Mouse (Mus musculus) MEL (cell line): ENCODE measurements around the gene Lmod3. TPM values are rescaled to one million over a fixed set of nuclear protein-coding genes. Genes with fewer than 3 reads are reported as not detected.

Experiments used
- DNase-seq: peaks from one replicate; pipeline ENCODE4 v3.0.0; 2011; ENCODE audit warnings: low read depth, low spot score
- H3K27ac ChIP-seq: 2 replicates; pipeline ENCODE4 v1.5.1; 2012; ENCODE audit warnings: low read depth, mild to moderate bottlenecking, control low read depth, low read length, moderate library complexity; ENCODE audit not compliant: control insufficient read depth
- H3K27me3 ChIP-seq, 2 experiments: fragments of 150-350 bp in 1 of 2; sonication (generic) in 1 of 2; 2 replicates each; pipeline ENCODE4 v1.6.1; 2012; ENCODE audit warnings: low read length in 2 of 2, mild to moderate bottlenecking in 2 of 2, improper control_type of control experiment in 1 of 2, moderate library complexity in 1 of 2; ENCODE audit not compliant: insufficient read depth in 2 of 2, control insufficient read depth in 1 of 2
- H3K36me3 ChIP-seq, 2 experiments: 2 replicates each; pipeline ENCODE4 v1.6.1; 2012 to 2014; ENCODE audit warnings: low read length in 2 of 2, improper control_type of control experiment in 1 of 2, inconsistent platforms in 1 of 2, mild to moderate bottlenecking in 1 of 2; ENCODE audit not compliant: insufficient read depth in 2 of 2, control insufficient read depth in 1 of 2
- H3K4me1 ChIP-seq, 2 experiments: fragments of 150-350 bp in 1 of 2; sonication (generic) in 1 of 2; 2 replicates each; pipeline ENCODE4 v1.6.1; 2012; ENCODE audit warnings: low read length in 2 of 2, improper control_type of control experiment in 1 of 2, mild to moderate bottlenecking in 1 of 2; ENCODE audit not compliant: insufficient read depth in 2 of 2, control insufficient read depth in 1 of 2
- H3K4me3 ChIP-seq, 2 experiments: fragments of 150-350 bp in 1 of 2; sonication (generic) in 1 of 2; 2 replicates each; pipeline ENCODE4 v1.5.1; 2012; ENCODE audit warnings: low read depth in 2 of 2, low read length in 2 of 2, mild to moderate bottlenecking in 2 of 2, moderate library complexity in 2 of 2, control low read depth in 1 of 2, improper control_type of control experiment in 1 of 2; ENCODE audit not compliant: control insufficient read depth in 1 of 2, insufficient read depth in 1 of 2
- H3K79me2 ChIP-seq: 2 replicates; pipeline ENCODE4 v1.6.1; 2012; ENCODE audit warnings: mild to moderate bottlenecking, low read length, moderate library complexity; ENCODE audit not compliant: control insufficient read depth, poor library complexity, insufficient read depth
- H3K9ac ChIP-seq: 2 replicates; pipeline ENCODE4 v1.6.1; 2012; ENCODE audit warnings: low read depth, mild to moderate bottlenecking, control low read depth, low read length, moderate library complexity; ENCODE audit not compliant: control insufficient read depth, poor library complexity, severe bottlenecking
- H3K9me3 ChIP-seq: fragments of 150-350 bp; sonication (generic); replicated peaks from 2 replicates; pipeline ENCODE4 v1.6.1; 2012; ENCODE audit warnings: mild to moderate bottlenecking, low read length, improper control_type of control experiment, moderate library complexity; ENCODE audit not compliant: insufficient read depth
- CHD2 ChIP-seq: IDR thresholded peaks from 2 replicates; pipeline ENCODE4 v1.6.1; 2011; ENCODE audit warnings: low read length, improper control_type of control experiment
- ELF1 ChIP-seq: IDR thresholded peaks from 2 replicates; pipeline ENCODE4 v1.6.1; 2014; ENCODE audit warnings: low read depth, mild to moderate bottlenecking, inconsistent platforms, low read length, improper control_type of control experiment, moderate library complexity
- ETS1 ChIP-seq: IDR thresholded peaks from 2 replicates; pipeline ENCODE4 v1.6.1; 2012; ENCODE audit warnings: low read depth, mild to moderate bottlenecking, inconsistent platforms, low read length, improper control_type of control experiment, moderate library complexity
- GABPA ChIP-seq: IDR thresholded peaks from 2 replicates; pipeline ENCODE4 v1.6.1; 2012; ENCODE audit warnings: low read depth, mild to moderate bottlenecking, inconsistent platforms, low read length, improper control_type of control experiment, moderate library complexity
- GATA1 ChIP-seq: IDR thresholded peaks from 2 replicates; pipeline ENCODE4 v1.6.1; 2011; ENCODE audit warnings: low read depth, low read length, improper control_type of control experiment
- HCFC1 ChIP-seq: IDR thresholded peaks from 2 replicates; pipeline ENCODE4 v1.6.1; 2012; ENCODE audit warnings: low read depth, mild to moderate bottlenecking, inconsistent platforms, low read length, improper control_type of control experiment, moderate library complexity
- JUND ChIP-seq: IDR thresholded peaks from 2 replicates; pipeline ENCODE4 v1.6.1; 2011; ENCODE audit warnings: low read depth, mild to moderate bottlenecking, improper control_type of control experiment, low read length
- MAFK ChIP-seq: IDR thresholded peaks from 2 replicates; pipeline ENCODE4 v1.6.1; 2011; ENCODE audit warnings: low read depth, mild to moderate bottlenecking, low read length, improper control_type of control experiment, borderline replicate concordance
- MXI1 ChIP-seq: IDR thresholded peaks from 2 replicates; pipeline ENCODE4 v1.6.1; 2011; ENCODE audit warnings: mild to moderate bottlenecking, low read depth, low read length, improper control_type of control experiment
- MYB ChIP-seq: IDR thresholded peaks from 2 replicates; pipeline ENCODE4 v1.6.1; 2011; ENCODE audit warnings: mild to moderate bottlenecking, low read depth, low read length, improper control_type of control experiment
- POLR2A ChIP-seq, 2 experiments: IDR thresholded peaks; 2 replicates each; pipeline ENCODE4 v1.6.1; 2011 to 2012; ENCODE audit warnings: low read length in 2 of 2, mild to moderate bottlenecking in 2 of 2, control low read depth in 1 of 2, improper control_type of control experiment in 1 of 2, low read depth in 1 of 2, moderate library complexity in 1 of 2; ENCODE audit not compliant: control insufficient read depth in 1 of 2, insufficient read depth in 1 of 2, poor library complexity in 1 of 2
- POLR2AphosphoS5 ChIP-seq: IDR thresholded peaks from 2 replicates; pipeline ENCODE4 v1.6.1; 2012; ENCODE audit warnings: low read depth, borderline replicate concordance, mild to moderate bottlenecking, inconsistent platforms, low read length, moderate library complexity, mixed read lengths
- SIN3A ChIP-seq: IDR thresholded peaks from 2 replicates; pipeline ENCODE4 v1.6.1; 2012; ENCODE audit warnings: low read length, improper control_type of control experiment, inconsistent platforms
- TCF12 ChIP-seq: IDR thresholded peaks from 2 replicates; pipeline ENCODE4 v1.6.1; 2014; ENCODE audit warnings: low read depth, mild to moderate bottlenecking, inconsistent platforms, low read length, improper control_type of control experiment, moderate library complexity
- UBTF ChIP-seq: IDR thresholded peaks from 2 replicates; pipeline ENCODE4 v1.6.1; 2012; ENCODE audit warnings: low read depth, mild to moderate bottlenecking, inconsistent platforms, low read length, improper control_type of control experiment, moderate library complexity, borderline replicate concordance; ENCODE audit not compliant: insufficient read depth
- USF1 ChIP-seq: IDR thresholded peaks from 2 replicates; pipeline ENCODE4 v1.6.1; 2014; ENCODE audit warnings: low read depth, mild to moderate bottlenecking, inconsistent platforms, low read length, improper control_type of control experiment, moderate library complexity
- USF2 ChIP-seq, 2 experiments: IDR thresholded peaks; 2 replicates each; pipeline ENCODE4 v1.6.1; 2011 to 2012; ENCODE audit warnings: improper control_type of control experiment in 2 of 2, low read length in 2 of 2, borderline replicate concordance in 1 of 2, inconsistent platforms in 1 of 2, low read depth in 1 of 2, mild to moderate bottlenecking in 1 of 2; ENCODE audit not compliant: insufficient read depth in 1 of 2
- ZMIZ1 ChIP-seq: IDR thresholded peaks from 2 replicates; pipeline ENCODE4 v1.6.1; 2012; ENCODE audit warnings: low read depth, mild to moderate bottlenecking, inconsistent platforms, low read length, improper control_type of control experiment, moderate library complexity
- polyA plus RNA-seq, 2 experiments: library from polyadenylated mRNA; stranded (reverse) in 1 of 2; unstranded in 1 of 2; fragments of >175 nt in 1 of 2; fragments of >200 nt in 1 of 2; gene quantifications; 2 replicates each; pipeline versions ENCODE4 v1.2.1 to v1.2.4; 2012; ENCODE audit warnings: low replicate concordance in 2 of 2, low read depth in 1 of 2; ENCODE audit not compliant: insufficient read length in 2 of 2, insufficient read depth in 1 of 2, missing spikeins in 1 of 2
- total RNA-seq: library from RNA; depleted of rRNA; stranded (reverse); fragments of 300-350 nt; gene quantifications from 2 replicates; pipeline ENCODE4 v1.2.3, GENCODE M21; 2012

Gene Lmod3
- total and polyA plus RNA-seq, 3 experiments, result not detected

DNA sequence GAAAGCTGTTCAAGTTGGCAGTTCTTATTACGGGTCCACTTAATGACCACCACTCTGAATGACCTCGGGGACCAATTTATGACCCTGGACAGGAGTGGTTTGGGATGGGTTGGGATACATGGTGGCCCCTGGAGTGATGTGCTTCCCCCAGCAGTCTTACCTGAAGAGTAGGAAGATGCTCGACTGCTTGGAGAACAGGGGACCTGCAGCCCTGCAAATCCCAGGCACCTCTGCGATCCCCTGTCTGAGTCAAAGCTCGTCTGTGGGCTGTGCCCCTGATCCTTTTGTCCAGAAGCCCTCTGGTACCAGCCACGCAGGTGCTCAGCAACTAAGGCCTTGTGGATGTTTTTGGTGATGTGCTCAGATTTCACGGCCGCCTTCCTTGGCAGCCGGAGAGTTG is 42.9 kb upstream of the Lmod3 start:
- no peak for TF ChIP-seq USF2 (IDR thresholded peaks at IDR 0.05; ENCODE audit: borderline replicate concordance in 1 of 2, insufficient read depth in 1 of 2, low read depth in 1 of 2, low read length in 2 of 2)
- TF ChIP-seq TCF12, result no peak
- no peak for TF ChIP-seq SIN3A
- no peak for TF ChIP-seq GABPA
- TF ChIP-seq HCFC1, result no peak
- TF ChIP-seq ETS1, result no peak
- no peak for TF ChIP-seq MXI1
- TF ChIP-seq GATA1, result no peak
- TF ChIP-seq CHD2, result no peak
- no peak for TF ChIP-seq ZMIZ1
- TF ChIP-seq MAFK, result no peak
- TF ChIP-seq POLR2A (IDR thresholded peaks at IDR 0.05; ENCODE audit: control insufficient read depth in 1 of 2, insufficient read depth in 1 of 2, low read depth in 1 of 2, low read length in 2 of 2, poor library complexity in 1 of 2), result no peak
- TF ChIP-seq POLR2AphosphoS5, result no peak
- TF ChIP-seq USF1, result no peak
- no peak for TF ChIP-seq JUND
- TF ChIP-seq MYB, result no peak
- TF ChIP-seq UBTF, result no peak

DNA sequence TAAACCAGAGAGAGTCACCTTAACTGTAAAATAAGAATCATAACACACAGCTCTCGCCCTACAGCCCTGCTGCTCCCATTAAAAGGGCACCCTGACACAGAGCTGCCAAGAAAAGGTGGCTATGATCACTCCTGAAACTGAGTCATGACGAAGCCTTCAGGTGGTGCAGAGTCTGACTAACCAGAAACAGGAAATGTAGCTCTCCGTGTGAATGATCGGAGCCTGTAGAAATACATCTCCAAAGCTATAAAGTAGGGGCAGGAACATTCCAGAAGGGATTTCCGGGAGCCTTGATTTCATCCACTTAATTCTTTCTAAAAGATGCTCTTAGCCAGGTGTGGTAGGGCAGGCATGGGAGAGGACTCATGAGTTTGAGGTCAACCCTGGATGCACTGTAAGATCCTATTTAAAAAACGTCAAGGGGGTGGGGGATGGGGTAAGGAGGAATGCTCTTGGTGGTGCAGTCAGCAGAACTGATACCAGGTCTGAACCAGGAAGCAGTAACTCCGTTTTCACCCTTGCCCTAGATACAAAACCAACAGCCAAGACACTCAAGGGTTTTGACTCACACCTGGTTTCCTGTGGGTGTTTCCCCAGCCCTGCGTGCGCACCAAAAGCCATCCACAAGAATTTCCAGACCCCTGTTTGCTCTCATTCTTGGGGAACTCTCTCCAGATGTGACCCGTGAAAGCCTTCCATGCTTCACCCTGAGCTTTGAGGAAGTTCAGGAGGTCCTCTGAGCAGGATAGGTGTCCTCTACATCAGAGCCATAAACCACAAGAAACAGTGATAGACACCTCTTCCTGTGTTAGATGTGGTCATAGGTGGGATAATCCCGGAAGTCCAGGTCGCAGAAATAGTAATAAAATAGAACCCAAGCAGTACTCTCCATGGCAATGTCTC is 41.4 kb upstream of the Lmod3 start:
- Histone ChIP-seq H3K9ac (no peak overlapping the region), H3K9me3 (no peaks in the 10 kb centered on the region), H3K27ac (no peak overlapping the region), H3K4me1 (no peaks in the 10 kb centered on the region), H3K4me3 (no peak overlapping the region), H3K27me3 (no peaks in the 10 kb centered on the region; a peak in 1 of 4 replicates), H3K79me2 (no peaks in the 10 kb centered on the region), H3K36me3 (no peaks in the 10 kb centered on the region)
- DNase-seq, result no peak
- no peak for TF ChIP-seq GATA1
- no peak for TF ChIP-seq ELF1
- no peak for TF ChIP-seq POLR2A (IDR thresholded peaks at IDR 0.05; ENCODE audit: control insufficient read depth in 1 of 2, insufficient read depth in 1 of 2, low read depth in 1 of 2, low read length in 2 of 2, poor library complexity in 1 of 2)

More for the DNA sequence above, 42.9 kb upstream of the Lmod3 start:
- no peak overlapping the region for H3K9ac ChIP-seq
- no peak overlapping the region for H3K27ac ChIP-seq
- DNase-seq, result no peak
- H3K4me3 ChIP-seq, result no peak overlapping the region
- no peaks in the 10 kb centered on the region for H3K4me1 ChIP-seq
- H3K79me2 ChIP-seq, result no peaks in the 10 kb centered on the region
- no peaks in the 10 kb centered on the region for H3K9me3 ChIP-seq
- no peaks in the 10 kb centered on the region for H3K36me3 ChIP-seq
- H3K27me3 ChIP-seq, result no peaks in the 10 kb centered on the region; a peak in 1 of 4 replicates
